Mouse (Mus musculus): ENCODE results near the gene C87436. TPM values are rescaled to one million over a fixed set of nuclear protein-coding genes. Genes with fewer than 3 reads are reported as not detected.
"Not testable (repeated sequence)": the region's sequence is repeated elsewhere in the genome, so short reads cannot be mapped to it uniquely, and the experiment has no call there.

C87436 gene
- total RNA-seq, 2 experiments from 2014 or later, result 8.0 to 22.6 TPM

GRCm38 (mm10) chr6:86479311-86479710 is 41.1 kb downstream of the C87436 start:
- ATAC-seq (replicated peaks; ENCODE audit: low FRiP score, poor library complexity, severe bottlenecking), result no peak

- ATAC-seq (replicated peaks; ENCODE audit: low FRiP score, poor library complexity, severe bottlenecking), result no peak
Measured at GRCm38 (mm10) chr6:86479816-86480188, 41.6 kb downstream of the C87436 start.

- no peak for ATAC-seq (replicated peaks; ENCODE audit: low FRiP score, poor library complexity, severe bottlenecking)
Measured at GRCm38 (mm10) chr6:86480189-86480831, 42.1 kb downstream of the C87436 start.

GRCm38 (mm10) chr6:86481871-86482270 is 43.7 kb downstream of the C87436 start:
- ATAC-seq (replicated peaks; ENCODE audit: low FRiP score, poor library complexity, severe bottlenecking), result no peak

GRCm38 (mm10) chr6:86485943-86486640 is 47.9 kb downstream of the C87436 start:
- no peak for ATAC-seq (replicated peaks; ENCODE audit: low FRiP score, poor library complexity, severe bottlenecking)

- ATAC-seq (replicated peaks; ENCODE audit: low FRiP score, poor library complexity, severe bottlenecking), result peak; percentile 83
Measured at GRCm38 (mm10) chr6:86487358-86488148, 49.4 kb downstream of the C87436 start.

- ATAC-seq (replicated peaks; ENCODE audit: low FRiP score, poor library complexity, severe bottlenecking), result peak; percentile 25; the same call in 1 of the 2 replicates
Measured at GRCm38 (mm10) chr6:86488149-86488485, 49.9 kb downstream of the C87436 start.

- no peak for ATAC-seq (replicated peaks; ENCODE audit: low FRiP score, poor library complexity, severe bottlenecking)
Measured at GRCm38 (mm10) chr6:86489945-86490344, 51.8 kb downstream of the C87436 start.

GRCm38 (mm10) chr6:86490413-86490812 is 52.2 kb downstream of the C87436 start:
- ATAC-seq (replicated peaks; ENCODE audit: low FRiP score, poor library complexity, severe bottlenecking), result not testable (repeated sequence)

- no peak for ATAC-seq (replicated peaks; ENCODE audit: low FRiP score, poor library complexity, severe bottlenecking)
Measured at GRCm38 (mm10) chr6:86493469-86494263, 55.5 kb downstream of the C87436 start.

- no peak; the same call in 1 of the 2 replicates for ATAC-seq (replicated peaks; ENCODE audit: low FRiP score, poor library complexity, severe bottlenecking)
Measured at GRCm38 (mm10) chr6:86494767-86495166, 56.6 kb downstream of the C87436 start.

GRCm38 (mm10) chr6:86495661-86496060 is 57.5 kb downstream of the C87436 start:
- no peak for ATAC-seq (replicated peaks; ENCODE audit: low FRiP score, poor library complexity, severe bottlenecking)

GRCm38 (mm10) chr6:86496127-86496526 is 58.0 kb downstream of the C87436 start:
- no peak for ATAC-seq (replicated peaks; ENCODE audit: low FRiP score, poor library complexity, severe bottlenecking)

- no peak for ATAC-seq (replicated peaks; ENCODE audit: low FRiP score, poor library complexity, severe bottlenecking)
Measured at GRCm38 (mm10) chr6:86496585-86496984, 58.4 kb downstream of the C87436 start.

- ATAC-seq (replicated peaks; ENCODE audit: low FRiP score, poor library complexity, severe bottlenecking), result no peak
Measured at GRCm38 (mm10) chr6:86497071-86497815, 59.1 kb downstream of the C87436 start.

- no peak for ATAC-seq (replicated peaks; ENCODE audit: low FRiP score, poor library complexity, severe bottlenecking)
Measured at GRCm38 (mm10) chr6:86497942-86498732, 60.0 kb downstream of the C87436 start.

GRCm38 (mm10) chr6:86499571-86500109 is 61.5 kb downstream of the C87436 start:
- ATAC-seq (replicated peaks; ENCODE audit: low FRiP score, poor library complexity, severe bottlenecking), result no peak

GRCm38 (mm10) chr6:86503513-86503912 is 65.3 kb downstream of the C87436 start:
- no peak for ATAC-seq (replicated peaks; ENCODE audit: low FRiP score, poor library complexity, severe bottlenecking)
